Mouse (Mus musculus) v-Abl transformed pro-B cells (cell line): ENCODE measurements around the gene Zc3h12a.

Experiments used
- in situ Hi-C, 2 experiments: fragments of 400-800 bp; cut with MboI; formaldehyde crosslinking; loops; one replicate each; pipeline ENCODE4 v1.15.1; 2025; ENCODE audit not compliant: unreplicated experiment in 2 of 2

Gene Zc3h12a

GRCm38 (mm10) chr4:125122431-125123278, 5.0 kb downstream of the Zc3h12a start:
- in situ Hi-C loops: loop anchor here in 1 of 2 experiments (10.0 kb wide), 2 partner anchors 1188 to 1888 kb away; partner anchors contain the start of gene Heyl

GRCm38 (mm10) chr4:125119721-125120120, 7.9 kb downstream of the Zc3h12a start:
- in situ Hi-C loops: loop anchor here (5.0 to 10.0 kb wide), 3 partner anchors 843 to 1885 kb away; partner anchors contain the start of gene Heyl (in 1 of the 2)

GRCm38 (mm10) chr4:125119070-125119469, 8.6 kb downstream of the Zc3h12a start:
- in situ Hi-C loops: loop anchor here in 1 of 2 experiments (5.0 kb wide), 1 partner anchor 843 kb away; no protein-coding TSS in a partner anchor

- in situ Hi-C loops: loop anchor here in 1 of 2 experiments (5.0 kb wide), 1 partner anchor 844 kb away; no protein-coding TSS in a partner anchor
Measured at GRCm38 (mm10) chr4:125117902-125118320, 9.7 kb downstream of the Zc3h12a start.

GRCm38 (mm10) chr4:125116929-125117328, 10.7 kb downstream of the Zc3h12a start:
- in situ Hi-C loops: loop anchor here in 1 of 2 experiments (5.0 kb wide), 1 partner anchor 845 kb away; no protein-coding TSS in a partner anchor

GRCm38 (mm10) chr4:125116090-125116861, 11.4 kb downstream of the Zc3h12a start:
- in situ Hi-C loops: loop anchor here in 1 of 2 experiments (5.0 kb wide), 1 partner anchor 846 kb away; no protein-coding TSS in a partner anchor

GRCm38 (mm10) chr4:125115710-125116089, 11.9 kb downstream of the Zc3h12a start:
- in situ Hi-C loops: loop anchor here in 1 of 2 experiments (5.0 kb wide), 1 partner anchor 847 kb away; no protein-coding TSS in a partner anchor

GRCm38 (mm10) chr4:125115081-125115480, 12.6 kb downstream of the Zc3h12a start:
- in situ Hi-C loops: loop anchor here in 1 of 2 experiments (5.0 kb wide), 1 partner anchor 847 kb away; no protein-coding TSS in a partner anchor

GRCm38 (mm10) chr4:125114638-125115037, 13.0 kb downstream of the Zc3h12a start:
- in situ Hi-C loops: loop anchor here in 1 of 2 experiments (5.0 kb wide), 1 partner anchor 848 kb away; no protein-coding TSS in a partner anchor

GRCm38 (mm10) chr4:125105354-125105753, 22.3 kb downstream of the Zc3h12a start:
- in situ Hi-C loops: no loop called here

GRCm38 (mm10) chr4:125101334-125101733, 26.3 kb downstream of the Zc3h12a start:
- in situ Hi-C loops: no loop called here

- in situ Hi-C loops: loop anchor here (5.0 kb wide), 1 partner anchor 157 kb away; no protein-coding TSS in a partner anchor
Measured at GRCm38 (mm10) chr4:125099458-125099857, 28.2 kb downstream of the Zc3h12a start.

- in situ Hi-C loops: loop anchor here (5.0 kb wide), 1 partner anchor 155 kb away; no protein-coding TSS in a partner anchor
Measured at GRCm38 (mm10) chr4:125097412-125097811, 30.2 kb downstream of the Zc3h12a start.

- in situ Hi-C loops: loop anchor here (5.0 kb wide), 1 partner anchor 154 kb away; no protein-coding TSS in a partner anchor
Measured at GRCm38 (mm10) chr4:125096066-125096465, 31.6 kb downstream of the Zc3h12a start.

GRCm38 (mm10) chr4:125093031-125093430, 34.6 kb downstream of the Zc3h12a start:
- in situ Hi-C loops: no loop called here

- in situ Hi-C loops: loop anchor here in 1 of 2 experiments (10.0 kb wide), 1 partner anchor 1141 kb away; no protein-coding TSS in a partner anchor
Measured at GRCm38 (mm10) chr4:125085346-125085841, 42.2 kb downstream of the Zc3h12a start.

- in situ Hi-C loops: loop anchor here in 1 of 2 experiments (10.0 kb wide), 1 partner anchor 1140 kb away; no protein-coding TSS in a partner anchor
Measured at GRCm38 (mm10) chr4:125084403-125085345, 43.0 kb downstream of the Zc3h12a start, which contains the start of gene Meaf6. Gene Meaf6, plus strand, starts transcription at chr4:125085134.

GRCm38 (mm10) chr4:125078698-125079097, 48.9 kb downstream of the Zc3h12a start:
- in situ Hi-C loops: no loop called here

GRCm38 (mm10) chr4:125077700-125078099, 49.9 kb downstream of the Zc3h12a start:
- in situ Hi-C loops: no loop called here
